Mouse (Mus musculus): ENCODE data around the gene Rhoa. TPM values are rescaled to one million over a fixed set of nuclear protein-coding genes. Genes with fewer than 3 reads are reported as not detected.

Rhoa gene
- total RNA-seq, 2 experiments from 2014 or later: 95.0 to 122 TPM

DNA sequence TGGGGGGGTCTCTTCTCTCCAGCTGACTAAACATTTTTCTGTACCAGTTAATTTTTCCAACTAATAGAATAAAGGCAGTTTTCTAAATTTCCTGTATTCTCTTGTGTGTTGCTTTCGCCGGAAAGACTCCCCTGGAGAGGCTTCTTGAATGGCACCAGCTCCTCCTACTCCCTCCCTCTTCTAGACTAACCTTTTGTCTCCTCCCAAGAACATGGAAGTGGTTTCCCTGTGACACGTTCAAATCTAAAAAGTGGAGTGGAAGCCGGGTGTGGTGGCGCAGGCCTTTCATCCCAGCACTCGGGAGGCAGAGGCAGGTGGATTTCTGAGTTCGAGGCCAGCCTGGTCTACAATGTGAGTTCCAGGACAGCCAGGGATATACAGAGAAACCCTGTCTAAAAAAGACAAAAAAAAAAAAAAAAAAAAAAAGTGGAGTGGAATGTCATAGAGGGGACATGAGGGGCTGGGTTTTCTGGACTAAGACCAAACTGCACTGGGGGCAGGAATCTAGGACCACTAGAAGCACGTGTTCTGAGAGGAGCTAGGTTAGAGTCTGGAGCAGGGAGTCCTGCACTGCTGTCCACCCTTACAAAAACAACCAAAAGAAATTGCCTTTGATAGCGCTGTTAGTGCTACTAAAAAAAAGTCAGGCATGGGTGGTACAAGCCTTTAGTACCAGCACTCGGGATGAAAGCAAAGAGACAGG, 32.1 kb downstream of the Rhoa start:
- no peak for DNase-seq
- intact Hi-C loops (cut with DNase I): no loop called here
- no peak for TF ChIP-seq CTCF (IDR thresholded peaks at IDR 0.05)
- peak overlapping the region; percentile 96 for H3K27ac ChIP-seq
- H3K4me3 ChIP-seq: peak overlapping the region; percentile 78

DNA sequence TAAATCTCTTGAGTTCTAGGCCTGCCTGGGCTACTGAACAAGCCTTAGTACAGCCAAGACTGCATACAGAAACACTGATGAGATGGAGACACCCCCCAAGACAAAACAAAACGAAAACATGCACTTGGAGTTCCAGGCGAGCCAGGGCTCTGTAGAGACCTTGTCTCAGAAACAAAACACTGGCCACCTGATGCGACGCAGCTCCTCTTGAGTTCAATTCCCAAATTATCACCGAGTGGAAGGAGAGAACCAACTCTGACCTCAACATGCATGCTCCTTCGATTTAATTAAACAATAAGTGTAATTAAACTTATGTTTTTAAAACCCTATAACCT, 32.6 kb downstream of the Rhoa start:
- TF ChIP-seq CTCF (IDR thresholded peaks at IDR 0.05): no peak
- peak overlapping the region; percentile 96 for H3K27ac ChIP-seq
- intact Hi-C loops (cut with DNase I): no loop called here
- H3K4me3 ChIP-seq: peak overlapping the region; percentile 78
- no peak for DNase-seq

DNA sequence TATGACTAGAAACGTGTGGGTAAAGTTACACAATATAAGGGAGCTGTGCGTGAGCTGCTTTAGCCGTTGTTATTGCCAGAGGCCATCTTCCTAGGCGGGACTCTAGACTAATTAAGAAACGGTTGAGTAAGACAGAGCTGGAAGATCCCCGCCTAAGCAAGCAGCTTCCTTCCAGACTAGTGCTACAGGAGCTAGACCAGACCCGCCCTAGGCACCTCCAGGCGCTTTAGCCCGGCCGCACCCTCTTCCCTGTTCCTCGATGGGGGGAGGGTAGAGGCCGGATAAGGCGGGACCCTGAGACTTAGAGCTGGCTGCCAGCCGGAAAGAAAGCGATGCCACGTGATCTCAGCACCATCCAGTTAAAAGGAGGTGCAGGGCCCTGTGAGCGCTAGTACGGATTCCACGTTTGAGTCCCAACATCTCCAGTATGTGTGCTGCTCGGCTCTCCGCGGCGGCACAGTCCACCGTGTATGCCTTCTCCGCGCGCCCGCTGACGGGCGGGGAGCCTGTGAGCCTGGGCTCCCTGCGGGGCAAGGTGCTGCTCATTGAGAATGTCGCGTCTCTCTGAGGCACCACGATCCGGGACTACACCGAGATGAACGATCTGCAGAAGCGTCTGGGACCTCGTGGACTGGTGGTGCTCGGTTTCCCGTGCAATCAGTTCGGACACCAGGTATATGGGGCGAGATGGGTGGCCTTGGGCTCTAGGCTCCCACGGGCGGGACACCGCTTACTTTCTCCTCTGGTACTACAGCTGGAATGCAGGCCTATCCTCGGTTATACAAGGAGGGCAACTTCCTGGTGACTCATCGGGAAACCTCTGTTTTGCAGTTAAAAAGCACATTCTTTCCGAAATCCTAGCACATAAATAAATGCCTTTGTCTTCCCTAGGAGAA, 33.2 kb downstream of the Rhoa start, which contains the start of gene Gpx1:
TSS of gene Gpx1 (plus strand) at position 18 of the 896 bp plus-strand sequence.
- TF ChIP-seq CTCF (IDR thresholded peaks at IDR 0.05): peak; percentile 4; the same call in 1 of the 2 replicates
- H3K27ac ChIP-seq: peak within 1 kb of the TSS; percentile 96
- peak; percentile 93 for DNase-seq
- intact Hi-C loops (cut with DNase I): no loop called here
- peak within 1 kb of the TSS; percentile 78 for H3K4me3 ChIP-seq

DNA sequence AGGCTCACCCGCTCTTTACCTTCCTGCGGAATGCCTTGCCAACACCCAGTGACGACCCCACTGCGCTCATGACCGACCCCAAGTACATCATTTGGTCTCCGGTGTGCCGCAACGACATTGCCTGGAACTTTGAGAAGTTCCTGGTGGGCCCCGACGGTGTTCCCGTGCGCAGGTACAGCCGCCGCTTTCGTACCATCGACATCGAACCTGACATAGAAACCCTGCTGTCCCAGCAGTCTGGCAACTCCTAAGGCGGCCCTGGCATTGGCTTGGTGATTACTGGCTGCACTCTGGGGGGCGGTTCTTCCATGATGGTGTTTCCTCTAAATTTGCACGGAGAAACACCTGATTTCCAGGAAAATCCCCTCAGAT, 33.9 kb downstream of the Rhoa start:
- intact Hi-C loops (cut with DNase I): no loop called here
- Histone ChIP-seq H3K4me3 (peak overlapping the region; percentile 78), H3K27ac (peak overlapping the region; percentile 96)
- DNase-seq: peak; percentile 49
- TF ChIP-seq CTCF (IDR thresholded peaks at IDR 0.05): no peak

DNA sequence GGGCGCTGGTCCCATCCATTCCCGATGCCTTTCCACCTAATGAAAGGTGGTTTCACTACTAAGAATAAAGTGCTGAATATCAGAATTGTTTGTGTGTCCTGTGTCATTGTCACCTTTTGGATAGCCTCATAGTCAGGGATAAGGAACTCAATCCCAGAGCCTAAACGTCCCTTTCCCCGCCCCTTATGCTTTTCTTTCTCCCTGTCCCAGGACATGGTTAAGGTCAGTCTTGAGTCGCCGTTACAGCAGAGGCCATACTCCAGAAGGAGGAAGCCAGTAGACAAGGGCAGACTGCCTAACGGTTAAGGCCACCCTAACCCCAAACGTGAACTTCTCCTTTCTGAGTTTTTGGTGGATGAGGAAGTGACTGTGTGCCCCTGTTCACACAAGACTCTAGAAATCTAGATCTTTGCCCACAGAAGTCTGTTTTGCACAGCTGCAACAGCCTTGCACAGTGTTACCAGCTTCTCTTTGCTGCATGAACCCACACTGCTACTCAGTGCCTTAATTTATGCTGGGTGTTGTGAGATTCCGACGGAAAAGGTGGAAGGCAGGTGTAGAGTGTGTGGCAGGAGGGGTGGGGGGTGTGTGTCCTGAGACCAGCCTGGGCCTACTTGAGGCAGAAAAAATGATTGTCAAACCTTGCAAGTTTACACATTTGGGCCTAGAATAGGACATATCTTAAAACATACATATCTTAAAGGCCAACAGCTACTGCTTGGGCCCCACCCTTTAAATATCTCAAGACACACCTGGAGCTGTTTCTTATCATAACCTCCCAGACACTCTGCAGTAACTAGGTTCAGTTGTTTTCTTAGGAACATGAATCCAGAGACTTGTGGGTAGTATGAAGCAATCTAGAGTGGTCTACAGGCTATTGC, 34.6 kb downstream of the Rhoa start:
- intact Hi-C loops (cut with DNase I): no loop called here
- Histone ChIP-seq H3K4me3 (peak overlapping the region; percentile 78), H3K27ac (peak overlapping the region; percentile 96)
- DNase-seq: no peak
- no peak for TF ChIP-seq CTCF (IDR thresholded peaks at IDR 0.05)

DNA sequence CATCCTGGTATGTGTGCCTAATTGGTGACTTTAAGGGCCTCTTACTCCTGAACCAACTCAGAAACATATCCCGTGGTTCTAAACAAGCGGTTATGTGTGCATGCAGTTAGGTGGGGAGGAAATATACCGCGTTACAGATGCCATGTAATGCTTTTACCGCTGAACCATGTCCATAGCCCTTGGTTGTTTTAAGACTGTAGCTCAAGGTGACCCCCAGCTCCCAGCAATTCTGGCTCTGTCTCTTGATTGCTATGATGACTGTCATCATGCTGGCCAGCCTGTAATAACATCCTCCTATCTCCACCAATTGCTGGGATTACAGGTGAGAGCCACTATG, 35.2 kb downstream of the Rhoa start:
- no peak for DNase-seq
- intact Hi-C loops (cut with DNase I): no loop called here
- Histone ChIP-seq H3K27ac (peak overlapping the region; percentile 96), H3K4me3 (peak overlapping the region; percentile 78)
- TF ChIP-seq CTCF (IDR thresholded peaks at IDR 0.05): no peak

DNA sequence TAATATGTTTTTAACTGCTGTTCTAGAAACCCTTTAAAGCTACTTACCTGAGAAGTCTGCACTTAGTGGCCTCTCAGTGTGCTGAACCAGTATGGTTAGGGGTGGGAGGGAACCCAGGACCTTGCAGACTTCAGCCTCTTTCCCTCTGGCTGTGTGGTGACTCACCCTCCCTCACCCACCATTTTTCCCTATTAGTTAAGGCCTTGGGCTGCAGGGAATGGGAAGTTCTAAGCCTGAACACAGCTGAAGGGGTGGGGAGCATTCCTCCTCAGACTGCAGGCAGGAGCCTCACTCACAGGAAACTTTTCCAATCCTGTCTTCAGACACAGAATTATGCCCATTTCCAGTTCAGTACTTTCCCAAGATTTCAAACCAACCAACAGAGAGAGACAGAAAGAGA, 35.9 kb downstream of the Rhoa start:
- DNase-seq: no peak
- TF ChIP-seq CTCF (IDR thresholded peaks at IDR 0.05): no peak
- no peak overlapping the region for H3K4me3 ChIP-seq
- H3K27ac ChIP-seq: peak overlapping the region; percentile 96
- intact Hi-C loops (cut with DNase I): no loop called here

DNA sequence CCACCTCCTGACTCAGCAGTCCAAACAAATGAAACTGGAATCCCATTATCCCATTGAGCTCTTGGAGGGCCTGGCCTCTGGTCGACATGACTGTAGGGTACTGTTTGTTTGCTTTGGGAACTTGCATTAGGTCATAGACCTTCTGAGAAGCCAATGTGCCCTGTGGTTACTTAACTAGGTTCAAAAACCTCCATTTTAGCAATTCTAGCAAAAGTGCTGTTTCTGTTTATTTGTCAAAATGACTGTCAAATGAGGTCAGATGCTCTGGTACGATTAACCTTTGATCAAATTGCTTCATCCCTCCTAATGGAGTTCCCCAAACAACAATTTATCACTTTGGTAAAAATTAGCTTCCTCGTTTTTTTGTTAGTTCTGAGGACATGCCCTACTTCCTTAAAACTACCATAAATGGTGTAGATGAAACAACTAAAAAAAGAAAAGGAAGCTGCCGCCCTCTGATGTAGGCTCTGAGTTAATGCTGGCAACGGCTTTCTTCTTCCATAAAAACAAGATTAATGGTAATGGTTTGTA, 36.4 kb downstream of the Rhoa start:
- no peak for DNase-seq
- no peak overlapping the region for H3K4me3 ChIP-seq
- TF ChIP-seq CTCF (IDR thresholded peaks at IDR 0.05): no peak
- intact Hi-C loops (cut with DNase I): no loop called here
- peak overlapping the region; percentile 96 for H3K27ac ChIP-seq

DNA sequence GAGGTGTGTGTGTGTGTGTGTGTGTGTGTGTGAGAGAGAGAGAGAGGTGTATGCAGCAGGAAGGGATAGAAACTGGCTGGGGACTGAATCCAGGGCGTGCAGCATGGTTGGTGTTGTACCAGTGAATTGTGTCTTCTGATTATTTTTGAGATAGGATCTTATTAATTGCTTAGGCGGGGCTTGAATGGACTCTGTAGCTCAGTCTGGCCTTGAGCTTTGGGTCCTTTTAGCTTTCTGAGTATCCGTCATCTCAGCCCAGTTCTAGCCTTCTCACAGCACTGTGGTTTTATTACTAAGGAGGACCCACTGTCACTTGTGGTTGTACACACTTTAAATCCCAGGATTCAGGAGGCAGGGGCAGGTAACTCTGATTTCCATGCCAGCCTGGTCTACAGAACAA, 37.4 kb downstream of the Rhoa start:
- no peak for TF ChIP-seq CTCF (IDR thresholded peaks at IDR 0.05)
- no peak overlapping the region for H3K27ac ChIP-seq
- no peak overlapping the region for H3K4me3 ChIP-seq
- intact Hi-C loops (cut with DNase I): no loop called here
- DNase-seq: no peak

DNA sequence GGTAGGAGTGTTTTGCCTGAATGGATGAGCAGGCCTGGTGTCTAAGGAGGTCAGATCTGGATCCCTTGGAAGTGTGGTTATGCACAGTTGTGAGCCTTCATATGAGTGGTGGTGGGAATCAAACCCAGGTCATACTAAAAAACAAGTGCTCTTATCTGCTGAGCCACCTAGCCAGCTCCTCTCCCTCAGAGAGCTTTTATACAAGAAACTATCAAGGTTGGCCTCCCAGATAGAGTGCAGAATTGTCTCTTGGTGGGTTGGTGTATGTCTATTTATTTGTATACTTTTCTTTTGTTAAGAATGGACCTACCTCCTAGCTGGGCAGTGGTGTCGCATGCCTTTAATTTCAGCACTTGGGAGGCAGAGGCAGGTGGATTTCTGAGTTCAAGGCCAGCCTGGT, 37.9 kb downstream of the Rhoa start:
- DNase-seq: no peak
- Histone ChIP-seq H3K4me3 (no peak overlapping the region), H3K27ac (peak overlapping the region; percentile 10; the same call in 1 of the 2 replicates)
- TF ChIP-seq CTCF (IDR thresholded peaks at IDR 0.05): no peak
- intact Hi-C loops (cut with DNase I): no loop called here

DNA sequence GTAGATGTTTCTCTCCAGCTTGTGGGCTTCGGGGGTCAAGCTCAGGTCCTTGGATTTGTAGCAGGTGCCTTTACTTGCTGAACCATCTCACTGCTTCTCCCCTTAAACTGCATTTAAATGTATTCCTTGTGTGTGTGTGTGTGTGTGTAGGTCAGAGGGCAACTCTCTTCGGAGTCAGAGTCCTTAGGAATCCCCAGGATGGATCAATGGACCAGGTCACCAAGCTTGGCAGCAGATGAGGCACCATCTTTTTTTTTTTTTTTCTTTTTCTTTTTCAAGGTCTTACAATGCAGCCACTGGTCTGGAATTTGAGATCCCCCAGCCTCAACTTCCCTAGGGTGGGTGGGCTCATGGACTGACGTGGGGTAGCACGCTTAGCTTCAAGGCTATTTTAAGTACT, 38.5 kb downstream of the Rhoa start:
- no peak for TF ChIP-seq CTCF (IDR thresholded peaks at IDR 0.05)
- DNase-seq: no peak
- intact Hi-C loops (cut with DNase I): no loop called here
- Histone ChIP-seq H3K4me3 (no peak overlapping the region), H3K27ac (no peak overlapping the region)

DNA sequence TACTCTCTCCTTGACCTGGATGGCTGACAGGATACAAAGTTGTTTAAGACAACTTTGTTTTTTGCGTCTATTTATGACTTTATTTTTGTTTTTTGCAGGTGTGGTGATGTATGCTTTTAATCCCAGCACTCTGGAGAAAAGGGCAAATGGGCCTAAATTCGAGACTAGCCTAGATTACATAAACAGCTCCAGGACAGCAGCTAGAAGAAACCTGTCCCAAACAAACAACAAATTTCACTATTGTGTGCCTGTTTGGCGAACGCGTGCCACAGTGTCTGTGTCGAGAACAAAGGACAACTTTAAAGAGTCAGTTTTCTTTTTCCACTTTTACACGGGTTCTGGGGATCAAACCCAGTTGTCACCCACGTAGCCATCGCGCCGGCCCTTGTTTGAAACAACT, 41.1 kb downstream of the Rhoa start:
- no peak for TF ChIP-seq CTCF (IDR thresholded peaks at IDR 0.05)
- DNase-seq: no peak
- H3K27ac ChIP-seq: peak overlapping the region; percentile 96
- intact Hi-C loops (cut with DNase I): no loop called here
- H3K4me3 ChIP-seq: peak overlapping the region; percentile 98
